Mouse (Mus musculus) kidney, embryonic 14.5 days (tissue): ENCODE data around the gene Cfap43. TPM values are rescaled to one million over a fixed set of nuclear protein-coding genes. Genes with fewer than 3 reads are reported as not detected.

Experiments
- ATAC-seq: fragments of 200-750 bp; cut with Nextera tagmentation; 2 replicates; pipeline ENCODE4 v1.8.0; 2017; ENCODE audit warnings: moderate number of reproducible peaks, mild to moderate bottlenecking, moderate TSS enrichment, moderate library complexity; ENCODE audit not compliant: low FRiP score, low TSS enrichment
- H3K27ac ChIP-seq: fragments of 300-500 bp; sonication (generic); 2 replicates; pipeline ENCODE4 v1.5.1; 2014; ENCODE audit warnings: low read depth, mild to moderate bottlenecking, low read length, moderate library complexity, mixed read lengths
- H3K27me3 ChIP-seq: fragments of 300-500 bp; sonication (generic); 2 replicates; pipeline ENCODE4 v1.6.1; 2014; ENCODE audit warnings: mild to moderate bottlenecking, low read length; ENCODE audit not compliant: control insufficient read depth, insufficient read depth
- H3K36me3 ChIP-seq: fragments of 300-500 bp; sonication (generic); 2 replicates; pipeline ENCODE4 v1.6.1; 2014; ENCODE audit warnings: low read length, mixed read lengths; ENCODE audit not compliant: control insufficient read depth, insufficient read depth
- H3K4me1 ChIP-seq: fragments of 300-500 bp; sonication (generic); 2 replicates; pipeline ENCODE4 v1.6.1; 2014; ENCODE audit warnings: low read length, mixed read lengths; ENCODE audit not compliant: control insufficient read depth, insufficient read depth
- H3K4me2 ChIP-seq: fragments of 300-500 bp; sonication (generic); replicated peaks from 2 replicates; pipeline ENCODE4 v1.6.1; 2014; ENCODE audit warnings: low read depth, mild to moderate bottlenecking, low read length
- H3K4me3 ChIP-seq: fragments of 300-500 bp; sonication (generic); 2 replicates; pipeline ENCODE4 v1.5.1; 2014; ENCODE audit warnings: mild to moderate bottlenecking, low read length
- H3K9ac ChIP-seq: fragments of 300-500 bp; sonication (generic); 2 replicates; pipeline ENCODE4 v1.6.1; 2014; ENCODE audit warnings: low read depth, mild to moderate bottlenecking, low read length, moderate library complexity
- H3K9me3 ChIP-seq: fragments of 300-500 bp; sonication (generic); 2 replicates; pipeline ENCODE4 v1.6.1; 2016; ENCODE audit warnings: low read length; ENCODE audit not compliant: control insufficient read depth
- WGBS: fragments of 180-500 bp; shearing (Covaris S2); extraction: QIAGEN DNeasy Blood & Tissue Kit; methylation state at CpG from one replicate; pipeline ENCODE4 v1.1.7; 2014; 5-methylcytosine and 5-hydroxymethylcytosine counted together
- polyA plus RNA-seq: library from polyadenylated mRNA; unstranded; fragments of >200 nt; fragmentation: Nextera tagmentation; extraction: Ambion mirVana; gene quantifications from 2 replicates; pipeline ENCODE4 v1.2.1, GENCODE M21; 2014

Gene Cfap43
- polyA plus RNA-seq, 1 experiment from 2014 or later: 0.03 TPM

DNA sequence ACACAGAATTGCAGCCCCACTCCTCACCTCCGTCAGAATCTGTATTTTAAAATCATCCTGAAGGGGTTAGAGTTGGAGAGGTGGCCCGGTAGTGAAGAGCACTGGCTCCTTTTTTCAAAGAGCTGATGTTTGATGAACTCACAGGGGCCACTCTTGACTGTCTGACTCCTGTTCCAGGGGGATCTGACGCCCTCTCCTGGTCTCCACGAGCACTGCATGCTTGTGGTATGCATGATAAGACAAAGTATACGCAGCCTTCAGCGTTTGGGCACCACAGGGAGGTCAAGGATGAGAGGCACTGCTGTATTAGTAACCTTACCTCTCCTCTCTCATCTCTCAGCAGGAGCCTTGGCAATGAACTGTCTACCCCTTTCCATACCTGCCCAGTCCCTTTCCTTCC is 19.1 kb downstream of the Cfap43 start:
- no peak overlapping the region for H3K27ac ChIP-seq

DNA sequence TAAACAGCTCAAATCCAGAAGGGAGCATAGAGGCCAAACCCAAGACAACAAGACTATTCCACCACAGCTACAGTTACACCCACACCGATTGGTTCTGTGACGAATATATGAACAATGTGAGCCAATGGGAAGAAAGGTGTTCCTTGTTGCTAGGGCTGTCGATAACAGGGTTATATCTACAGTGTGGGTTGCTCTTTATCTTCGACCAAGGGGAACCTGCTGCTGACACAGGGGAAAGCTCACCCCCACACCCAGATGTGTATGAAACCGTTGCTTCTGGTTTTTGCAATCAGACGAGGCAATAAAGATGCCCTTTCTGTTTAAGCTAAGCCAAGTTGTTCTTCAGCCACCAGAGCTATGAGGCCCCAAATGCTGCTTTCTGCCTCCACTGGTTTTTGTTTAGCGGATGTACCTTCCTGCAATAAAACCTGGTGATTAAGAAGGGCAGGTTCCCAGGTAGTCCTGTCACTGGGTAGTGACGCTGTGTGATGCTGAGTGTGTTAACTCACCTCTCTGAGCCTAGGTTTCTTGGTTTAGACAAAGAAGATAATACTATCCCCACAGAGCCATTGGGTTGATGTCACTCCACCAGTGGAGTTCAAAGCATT is 20.5 kb downstream of the Cfap43 start:
- Histone ChIP-seq H3K4me1 (peaks cover 21% of the 10 kb centered on the region), H3K4me2 (no peak overlapping the region), H3K27me3 (no peaks in the 10 kb centered on the region), H3K9ac (no peak overlapping the region), H3K9me3 (no peaks in the 10 kb centered on the region), H3K36me3 (peaks cover 41% of the 10 kb centered on the region), H3K4me3 (no peak overlapping the region), H3K27ac (no peak overlapping the region)
- no peak for ATAC-seq
- 76% methylated on average over 8 of the region's 8 CpGs for WGBS

More for the DNA sequence above, 19.1 kb downstream of the Cfap43 start:
- Histone ChIP-seq H3K36me3 (peaks cover 32% of the 10 kb centered on the region), H3K27me3 (no peaks in the 10 kb centered on the region), H3K4me3 (no peak overlapping the region), H3K4me2 (no peak overlapping the region), H3K4me1 (peaks cover 25% of the 10 kb centered on the region), H3K9ac (no peak overlapping the region), H3K9me3 (no peaks in the 10 kb centered on the region)
- ATAC-seq: no peak
- 70% methylated on average over 6 of the region's 6 CpGs for WGBS

DNA sequence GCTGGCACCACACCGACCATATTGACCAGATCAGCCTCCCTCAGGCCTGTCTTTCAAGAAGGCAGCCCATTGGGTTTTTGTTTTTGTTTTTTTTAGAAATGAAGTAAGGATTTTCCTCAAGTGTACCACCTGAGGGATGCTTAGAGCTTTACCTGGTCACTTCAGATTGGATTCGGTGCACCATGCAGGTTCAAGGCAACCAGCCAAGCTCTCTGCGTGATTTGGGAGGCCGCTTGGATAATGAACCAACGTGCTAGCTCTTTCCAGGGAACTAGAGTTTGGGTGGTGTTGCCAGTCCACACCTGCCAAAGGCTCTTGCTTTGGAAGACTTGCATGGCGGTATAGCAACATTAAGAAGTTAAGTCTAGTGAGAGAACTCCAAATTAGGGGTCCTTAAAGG is 26.0 kb downstream of the Cfap43 start:
- peaks cover 25% of the 10 kb centered on the region for H3K4me1 ChIP-seq
- peaks cover 39% of the 10 kb centered on the region for H3K36me3 ChIP-seq
- H3K9me3 ChIP-seq: no peaks in the 10 kb centered on the region
- H3K27me3 ChIP-seq: no peaks in the 10 kb centered on the region
- H3K4me2 ChIP-seq: no peak overlapping the region
- no peak overlapping the region for H3K9ac ChIP-seq
- no peak overlapping the region for H3K4me3 ChIP-seq
- H3K27ac ChIP-seq: no peak overlapping the region
- no peak for ATAC-seq
- 96% methylated on average over 6 of the region's 6 CpGs for WGBS

DNA sequence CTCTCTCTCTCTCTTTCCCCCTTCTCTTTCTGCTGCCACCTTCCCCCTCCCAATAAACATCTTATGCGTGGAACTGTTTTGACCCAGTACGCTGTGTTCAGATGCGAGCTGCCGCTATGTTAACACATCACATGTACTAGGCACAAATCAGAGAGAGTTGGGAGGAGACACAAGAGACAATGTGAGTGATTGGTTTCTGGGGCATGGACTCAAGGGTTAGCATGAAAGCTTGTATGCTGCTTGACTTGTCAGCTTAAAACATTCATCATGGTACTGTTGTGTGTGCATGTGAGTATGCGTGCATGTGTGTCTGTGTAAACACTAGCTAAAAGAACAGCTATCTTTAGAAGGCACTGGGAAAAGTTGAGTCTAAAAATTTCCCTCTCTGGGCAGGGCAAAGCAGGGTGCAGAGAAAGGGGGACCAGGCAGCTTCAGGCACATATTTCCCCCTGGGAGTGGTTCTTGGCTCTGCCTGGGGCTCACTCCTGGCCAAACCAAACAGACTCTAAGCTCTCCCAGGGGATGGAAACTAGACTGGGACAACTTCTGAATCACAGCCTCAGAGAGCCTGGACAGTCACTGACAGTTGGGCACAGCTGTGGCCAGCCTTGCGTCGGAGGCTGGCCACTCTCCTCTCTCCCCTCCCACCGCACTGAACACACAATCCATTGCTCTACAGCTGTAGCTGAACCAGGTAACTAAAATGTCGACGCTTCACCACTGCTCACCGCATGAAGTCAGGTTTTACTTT is 27.4 kb downstream of the Cfap43 start:
- H3K4me2 ChIP-seq: 0 out of 2 replicates have a peak overlapping the region, but pooled peaks have one; percentile 4
- 52% methylated on average over 11 of the region's 11 CpGs for WGBS
- no peak overlapping the region for H3K9ac ChIP-seq
- peak; percentile 25; the same call in 1 of the 2 replicates for ATAC-seq
- H3K4me1 ChIP-seq: peaks cover 25% of the 10 kb centered on the region
- no peaks in the 10 kb centered on the region for H3K27me3 ChIP-seq
- peaks cover 26% of the 10 kb centered on the region for H3K36me3 ChIP-seq
- H3K9me3 ChIP-seq: no peaks in the 10 kb centered on the region
- H3K27ac ChIP-seq: peak overlapping the region; percentile 87; the same call in 1 of the 2 replicates
- no peak overlapping the region for H3K4me3 ChIP-seq

DNA sequence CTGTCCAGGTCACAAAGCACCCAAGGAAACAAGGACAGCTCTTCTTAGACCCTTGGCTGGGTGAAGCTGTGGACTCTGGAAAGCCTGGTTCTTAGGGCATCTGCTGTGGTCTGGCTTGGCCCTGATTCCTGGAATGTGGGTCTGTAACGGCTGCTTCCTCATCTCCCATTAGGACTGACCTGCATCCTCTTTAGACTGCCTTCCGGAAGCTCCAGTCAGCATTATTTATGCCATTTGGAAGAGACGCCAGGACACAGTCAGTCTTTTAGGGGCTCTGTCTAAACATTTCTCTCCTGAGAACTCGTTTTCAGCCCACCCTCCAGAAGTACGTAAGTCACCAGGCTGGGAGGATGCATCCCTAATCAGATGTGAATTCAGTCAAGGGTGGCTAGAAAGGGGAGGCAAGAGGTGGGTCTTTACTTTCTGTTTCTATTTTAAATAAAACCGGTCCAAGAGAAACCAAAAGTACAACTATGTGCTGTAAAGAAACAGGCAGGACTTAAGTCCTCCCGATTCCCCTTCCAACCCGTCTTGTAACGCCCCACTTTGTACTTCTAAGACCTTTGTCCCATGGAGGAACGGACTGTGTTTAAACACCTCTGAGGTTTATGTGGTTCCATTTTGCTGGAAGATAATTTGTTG is 28.5 kb downstream of the Cfap43 start:
- no peaks in the 10 kb centered on the region for H3K27me3 ChIP-seq
- H3K4me2 ChIP-seq: peak overlapping the region; percentile 4
- ATAC-seq: peak; percentile 17; the same call in 1 of the 2 replicates
- H3K27ac ChIP-seq: peak overlapping the region; percentile 87
- no peaks in the 10 kb centered on the region for H3K9me3 ChIP-seq
- H3K4me1 ChIP-seq: peaks cover 32% of the 10 kb centered on the region
- H3K4me3 ChIP-seq: no peak overlapping the region
- no peak overlapping the region for H3K9ac ChIP-seq
- peaks cover 15% of the 10 kb centered on the region for H3K36me3 ChIP-seq
- 28% methylated on average over 10 of the region's 10 CpGs for WGBS

DNA sequence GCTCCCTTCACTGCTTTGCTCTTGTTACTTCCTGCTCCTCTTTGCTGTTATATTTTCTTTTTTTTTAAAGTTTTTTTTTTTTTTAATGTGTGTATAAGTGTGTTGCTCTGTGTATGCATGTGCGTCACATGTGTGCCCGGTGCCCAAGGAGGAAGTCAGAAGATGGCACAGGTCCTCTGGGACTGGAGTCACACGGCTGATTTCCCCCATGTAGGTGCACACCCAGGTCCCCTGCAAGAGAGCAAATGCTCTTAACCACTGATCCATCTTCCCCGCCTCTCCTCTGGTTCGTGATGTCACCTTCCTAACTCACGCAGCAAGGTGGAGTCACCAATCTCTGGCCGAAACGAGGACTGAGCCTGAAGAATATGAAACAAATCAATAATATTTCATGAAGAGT is 31.1 kb downstream of the Cfap43 start:
- Histone ChIP-seq H3K9me3 (no peaks in the 10 kb centered on the region), H3K4me1 (peaks cover 33% of the 10 kb centered on the region), H3K27me3 (no peaks in the 10 kb centered on the region), H3K36me3 (no peaks in the 10 kb centered on the region), H3K4me2 (no peak overlapping the region), H3K4me3 (no peak overlapping the region), H3K27ac (no peak overlapping the region), H3K9ac (no peak overlapping the region)
- 94% methylated on average over 8 of the region's 8 CpGs for WGBS
- ATAC-seq: no peak

DNA sequence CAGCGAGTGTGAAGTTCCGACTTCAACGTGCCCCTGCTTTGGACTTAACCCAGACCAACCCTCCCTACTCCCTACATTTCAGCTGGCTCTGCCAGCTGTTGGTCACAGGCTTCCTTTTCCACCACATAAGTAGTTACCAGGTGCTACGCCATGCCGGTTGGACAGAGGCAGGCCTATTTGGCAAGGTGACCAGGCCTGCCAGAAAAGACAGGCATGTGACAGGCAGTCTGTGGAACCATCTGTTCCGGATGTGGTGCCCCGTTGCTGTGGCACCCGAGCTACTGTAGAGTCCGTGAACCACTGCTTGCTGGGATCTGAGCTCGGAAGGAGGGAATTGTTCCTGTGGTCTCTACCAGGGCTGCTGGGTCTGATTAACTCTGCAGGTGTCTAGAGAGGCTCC is 31.7 kb downstream of the Cfap43 start:
- no peaks in the 10 kb centered on the region for H3K27me3 ChIP-seq
- no peaks in the 10 kb centered on the region for H3K9me3 ChIP-seq
- no peak for ATAC-seq
- no peak overlapping the region for H3K4me3 ChIP-seq
- H3K27ac ChIP-seq: no peak overlapping the region
- H3K9ac ChIP-seq: 0 out of 2 replicates have a peak overlapping the region, but pooled peaks have one; percentile 9
- 89% methylated on average over 10 of the region's 10 CpGs for WGBS
- peaks cover 31% of the 10 kb centered on the region for H3K4me1 ChIP-seq
- no peak overlapping the region for H3K4me2 ChIP-seq
- no peaks in the 10 kb centered on the region for H3K36me3 ChIP-seq

DNA sequence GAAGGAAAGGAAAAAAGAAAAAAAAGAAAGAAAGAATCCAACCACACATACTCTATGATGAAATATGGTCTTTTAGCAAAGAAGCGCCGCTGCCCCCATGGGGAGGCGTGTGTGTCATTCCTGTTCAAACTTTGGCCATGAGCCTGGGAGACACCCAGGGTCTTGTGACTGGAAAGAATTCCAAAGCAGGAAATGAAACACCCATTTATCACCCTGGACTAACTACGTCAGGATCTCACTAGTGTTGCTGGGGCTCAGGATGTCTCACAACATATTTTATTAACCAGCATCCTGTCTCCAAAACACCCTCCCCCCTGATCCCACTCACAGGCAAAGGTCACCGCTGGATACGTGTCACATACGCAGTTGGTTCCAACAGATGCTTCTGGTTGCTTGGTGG is 32.5 kb downstream of the Cfap43 start:
- H3K4me2 ChIP-seq: no peak overlapping the region
- WGBS: 38% methylated on average over 7 of the region's 7 CpGs
- H3K9ac ChIP-seq: no peak overlapping the region
- H3K4me1 ChIP-seq: peaks cover 23% of the 10 kb centered on the region
- H3K36me3 ChIP-seq: no peaks in the 10 kb centered on the region
- no peak overlapping the region for H3K27ac ChIP-seq
- H3K9me3 ChIP-seq: no peaks in the 10 kb centered on the region
- no peaks in the 10 kb centered on the region for H3K27me3 ChIP-seq
- peak; percentile 50; the same call in 1 of the 2 replicates for ATAC-seq
- no peak overlapping the region for H3K4me3 ChIP-seq

DNA sequence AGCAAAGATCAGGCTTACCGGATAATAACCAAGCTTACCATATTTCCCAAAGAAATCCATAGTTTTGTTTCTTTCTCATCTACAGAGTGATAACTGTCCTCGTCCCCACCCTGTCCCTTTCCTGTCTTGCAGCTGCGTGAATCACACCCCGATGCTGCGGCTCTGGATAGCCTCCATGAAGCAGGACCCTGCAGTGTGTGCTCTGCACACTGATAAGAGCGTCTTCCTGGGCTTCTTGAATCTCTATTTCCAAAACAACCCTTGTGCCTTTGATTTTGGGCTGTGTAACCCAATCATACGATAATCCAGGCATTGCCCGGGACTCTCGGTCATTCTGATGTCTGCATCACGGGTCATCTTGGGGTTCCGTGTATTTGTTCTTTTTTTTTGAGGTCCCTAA is 33.2 kb downstream of the Cfap43 start:
- Histone ChIP-seq H3K4me1 (peaks cover 16% of the 10 kb centered on the region), H3K9ac (no peak overlapping the region), H3K27ac (no peak overlapping the region), H3K27me3 (no peaks in the 10 kb centered on the region), H3K9me3 (no peaks in the 10 kb centered on the region), H3K4me2 (no peak overlapping the region), H3K36me3 (no peaks in the 10 kb centered on the region), H3K4me3 (no peak overlapping the region)
- ATAC-seq: no peak
- whole genome bisulfite sequencing: 79% methylated on average over 11 of the region's 11 CpGs
